10 mouse cellular contexts compared by ENCODE assay signal in the genomic region with DNA sequence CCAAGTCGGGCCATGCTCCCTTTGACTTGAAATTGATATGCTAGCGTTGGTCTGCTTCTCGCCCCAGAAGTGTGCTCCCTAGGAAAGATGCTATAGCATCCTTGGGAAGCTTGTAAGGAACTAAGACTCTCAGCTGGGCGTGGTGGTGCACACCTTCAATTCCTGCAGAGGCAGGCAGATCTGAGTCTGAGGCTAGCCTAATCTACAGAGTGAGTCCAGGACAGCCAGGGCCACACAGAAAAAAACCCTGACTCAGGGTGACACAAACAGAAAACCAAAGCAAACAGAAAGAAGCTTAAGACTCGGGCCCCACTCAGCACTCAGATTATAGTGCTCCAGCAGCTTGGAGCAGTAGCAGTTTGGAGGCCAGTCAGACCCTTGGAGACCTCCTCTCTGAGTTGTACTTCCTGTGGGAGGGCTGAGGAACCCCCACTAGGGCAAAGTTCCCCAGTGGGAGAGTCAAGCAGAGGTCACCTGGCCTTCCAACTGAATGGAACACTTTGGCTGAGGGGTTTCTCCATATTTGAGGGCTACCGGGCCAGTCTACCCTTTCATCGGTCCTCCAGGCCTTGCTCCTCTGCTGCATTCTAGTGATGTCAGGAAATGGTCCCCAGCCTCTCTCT. TPM values are rescaled to one million over a fixed set of nuclear protein-coding genes. Genes with fewer than 3 reads are reported as not detected.
A peak's percentile ranks its signal among the peaks of the same experiment; 100 is the strongest.
DNase-seq lines count a peak whose midpoint lies in the region; ATAC-seq and TF ChIP-seq lines count a peak whose summit lies in the region.
"Had no signal": no experiment of that assay in that cellular context is flagged by ENCODE, and none has a peak within 500 bp of the region (broad histone marks: within the 10 kb centered on the region; RNA-seq: fewer than 3 reads in every experiment).

No protein-coding gene starts in this region.

- peak in 1 of 2 experiments; percentile 39 for DNase-seq in heart, adult 2 months
- DNase-seq in heart, postnatal 25 days (ENCODE audit: low spot score): no peak
- no peak for DNase-seq in liver, embryonic 11.5 days (ENCODE audit: low spot score)
- DNase-seq in retina, postnatal 1 day: no peak
- DNase-seq in B cell, adult 2 months: no peak
- DNase-seq in gastrocnemius, postnatal 14 days: no peak
- DNase-seq: lung, adult 2 months had no signal

- no peak for TF ChIP-seq POLR2A in heart, adult 2 months (IDR thresholded peaks at IDR 0.05; ENCODE audit: insufficient read depth, low read depth, low read length)

- H3K4me3 ChIP-seq in heart, adult 2 months: peak overlapping the region; percentile 74
- H3K4me3 ChIP-seq in C2C12 (ENCODE audit: insufficient read depth, poor library complexity, severe bottlenecking): peak overlapping the region; percentile 90
- no peak overlapping the region for H3K4me3 ChIP-seq in forebrain, embryonic 16.5 days (replicated peaks; ENCODE audit: low read length)
- H3K4me3 ChIP-seq in liver, embryonic 11.5 days (ENCODE audit: low read depth, low read length): peak overlapping the region; percentile 77

- no peaks in the 10 kb centered on the region for H3K9me3 ChIP-seq in forebrain, embryonic 16.5 days (ENCODE audit: control insufficient read depth, low read length)
- H3K9me3 ChIP-seq in liver, embryonic 11.5 days (ENCODE audit: control insufficient read depth, low read length): no peaks in the 10 kb centered on the region
- H3K9me3 ChIP-seq: G1E had no signal

- H3ac ChIP-seq in C2C12 (ENCODE audit: control insufficient read depth, insufficient read length, low read depth): no peak overlapping the region

- no peak for ATAC-seq in forebrain, embryonic 16.5 days
- ATAC-seq in liver, embryonic 11.5 days (replicated peaks; ENCODE audit: low FRiP score): no peak

- peaks cover 51% of the 10 kb centered on the region for H3K79me3 ChIP-seq in C2C12 (ENCODE audit: low read depth)

- H3K27me3 ChIP-seq in heart, adult 2 months (ENCODE audit: control insufficient read depth, insufficient read depth, low read length): no peaks in the 10 kb centered on the region
- no peaks in the 10 kb centered on the region for H3K27me3 ChIP-seq in C2C12 (ENCODE audit: control insufficient read depth, insufficient read depth, insufficient read length)
- no peaks in the 10 kb centered on the region for H3K27me3 ChIP-seq in forebrain, embryonic 16.5 days (replicated peaks; ENCODE audit: control insufficient read depth, insufficient read depth, low read length)
- no peaks in the 10 kb centered on the region for H3K27me3 ChIP-seq in liver, embryonic 11.5 days (replicated peaks; ENCODE audit: control insufficient read depth, insufficient read depth, low read length)

- peak overlapping the region; percentile 89; the same call in 1 of the 2 replicates for H3K4me2 ChIP-seq in forebrain, embryonic 16.5 days (ENCODE audit: low read length)
- H3K4me2 ChIP-seq in liver, embryonic 11.5 days: peak overlapping the region; percentile 98

- H3K79me2 ChIP-seq in heart, adult 2 months (replicated peaks; ENCODE audit: control insufficient read depth, insufficient read depth, low read length): no peaks in the 10 kb centered on the region
- H3K79me2 ChIP-seq in C2C12 (ENCODE audit: control insufficient read depth, insufficient read depth): peaks cover 62% of the 10 kb centered on the region

- intact Hi-C loops in heart, adult 2 months (cut with DNase I): loop anchor here (5.0 kb wide), 1 partner anchor 173 kb away; no protein-coding TSS in a partner anchor
- intact Hi-C loops in heart, postnatal 25 days (cut with DNase I): loop anchor here (2.0 to 5.0 kb wide), 3 partner anchors 16 to 77 kb away; a partner anchor contains a TSS
- intact Hi-C loops in gastrocnemius, postnatal 14 days (cut with DNase I; ENCODE audit: low total_unique reads): loop anchor here (5.0 kb wide), 1 partner anchor 53 kb away; no protein-coding TSS in a partner anchor

- WGBS in heart, adult 2 months: 40% methylated on average over 7 of the region's 7 CpGs
- WGBS in forebrain, embryonic 16.5 days: 76% methylated on average over 7 of the region's 7 CpGs
- 62% methylated on average over 7 of the region's 7 CpGs for WGBS in liver, embryonic 11.5 days

- H3K9ac ChIP-seq in heart, adult 2 months (ENCODE audit: low read depth, low read length): no peak overlapping the region
- no peak overlapping the region for H3K9ac ChIP-seq in forebrain, embryonic 16.5 days (replicated peaks; ENCODE audit: low read depth, low read length)
- H3K9ac ChIP-seq in liver, embryonic 11.5 days (ENCODE audit: low read depth, low read length): 0 out of 2 replicates have a peak overlapping the region, but pooled peaks have one; percentile 8

- H3K36me3 ChIP-seq in heart, adult 2 months (ENCODE audit: control insufficient read depth, insufficient read depth, low read length): no peaks in the 10 kb centered on the region
- H3K36me3 ChIP-seq in C2C12 (ENCODE audit: control insufficient read depth, insufficient read depth): no peaks in the 10 kb centered on the region
- H3K36me3 ChIP-seq in forebrain, embryonic 16.5 days (ENCODE audit: control insufficient read depth, insufficient read depth): no peaks in the 10 kb centered on the region
- H3K36me3 ChIP-seq in liver, embryonic 11.5 days (ENCODE audit: control insufficient read depth, insufficient read depth, low read length): no peaks in the 10 kb centered on the region

- H3K4me1 ChIP-seq in heart, adult 2 months (ENCODE audit: control insufficient read depth, insufficient read depth, low read length): peaks cover 17% of the 10 kb centered on the region
- H3K4me1 ChIP-seq in forebrain, embryonic 16.5 days (replicated peaks; ENCODE audit: control insufficient read depth, insufficient read depth, low read length): peaks cover 9% of the 10 kb centered on the region
- peaks cover 34% of the 10 kb centered on the region for H3K4me1 ChIP-seq in liver, embryonic 11.5 days (replicated peaks; ENCODE audit: control insufficient read depth, insufficient read depth, low read length)

- TF ChIP-seq CTCF in heart, adult 2 months (IDR thresholded peaks at IDR 0.05): no peak
- TF ChIP-seq CTCF in C2C12 (IDR thresholded peaks at IDR 0.05; ENCODE audit: control insufficient read depth, insufficient read depth, insufficient read length): no peak

- peak overlapping the region; percentile 89 for H3K27ac ChIP-seq in heart, adult 2 months
- H3K27ac ChIP-seq in forebrain, embryonic 16.5 days (ENCODE audit: low read length): no peak overlapping the region
- 0 out of 2 replicates have a peak overlapping the region, but pooled peaks have one; percentile 1 for H3K27ac ChIP-seq in liver, embryonic 11.5 days (ENCODE audit: low read depth, low read length)

- TF ChIP-seq EP300 in heart, adult 2 months (IDR thresholded peaks at IDR 0.05; ENCODE audit: insufficient read depth, low read depth, low read length): no peak

TF ChIP-seq in C2C12, 6 proteins besides CTCF, POLR2A, EP300 and RAD21:
- TF ChIP-seq MYOG (IDR thresholded peaks at IDR 0.05; ENCODE audit: control insufficient read depth, extremely low read depth, insufficient read length) (no peak), FOSL1 (IDR thresholded peaks at IDR 0.05; ENCODE audit: insufficient read depth, low read length, poor library complexity, severe bottlenecking) (no peak), MAX (IDR thresholded peaks at IDR 0.05) (no peak), CEBPB (IDR thresholded peaks at IDR 0.05; ENCODE audit: low read depth) (no peak), USF1 (IDR thresholded peaks at IDR 0.05; ENCODE audit: low read depth) (no peak), MYOD1 (IDR thresholded peaks at IDR 0.05; ENCODE audit: control insufficient read depth, insufficient read length, low read depth) (no peak)

RNA-seq across cellular contexts. Expression of a gene that starts 1.5 kb away (rescaled TPM):
- total RNA-seq in heart, adult 2 months (2021): 10 to 100 TPM in 1 of 2 experiments, 1 to 10 TPM in 1; 9.2 to 10.1 TPM
- polyA plus RNA-seq in heart, adult 2 months (2012; rRNA removed): 8.4 and 9.8 TPM in 2 replicates
- 10 to 100 TPM in 1 of 2 experiments, 1 to 10 TPM in 1; 9.8 to 11.0 TPM for total RNA-seq in heart, postnatal 25 days (2021)
- polyA plus RNA-seq in C2C12 (2012; fragmentation: generic; extraction: Trizol): 8.2 TPM
- polyA plus RNA-seq in forebrain, embryonic 16.5 days (2015; fragmentation: Nextera tagmentation; extraction: Ambion mirVana): 2.1 and 2.8 TPM in 2 replicates
- polyA plus RNA-seq in liver, embryonic 11.5 days (2014; fragmentation: Nextera tagmentation; extraction: Ambion mirVana): 4.8 and 5.8 TPM in 2 replicates
- 1 to 10 TPM; 4.9 to 6.9 TPM for total RNA-seq in gastrocnemius, postnatal 14 days (2021)

RNA-seq across cellular contexts. Expression of a gene that starts 2.7 kb away (rescaled TPM):
- not detected for total RNA-seq in heart, adult 2 months (2021)
- polyA plus RNA-seq in heart, adult 2 months (2012; rRNA removed): not detected in 2 replicates
- total RNA-seq in heart, postnatal 25 days (2021): under 1 TPM in 1 of 2 experiments, not detected in 1; 0.61 TPM
- polyA plus RNA-seq in C2C12 (2012; fragmentation: generic; extraction: Trizol): 0.14 TPM
- polyA plus RNA-seq in forebrain, embryonic 16.5 days (2015; fragmentation: Nextera tagmentation; extraction: Ambion mirVana): not detected in 2 replicates
- polyA plus RNA-seq in liver, embryonic 11.5 days (2014; fragmentation: Nextera tagmentation; extraction: Ambion mirVana): 0.25 and 0.49 TPM in 2 replicates
- under 1 TPM; 0.47 to 0.70 TPM for total RNA-seq in gastrocnemius, postnatal 14 days (2021)
- polyA plus RNA-seq: G1E; lung, adult 2 months had no signal
